Mouse (Mus musculus) liver, embryonic 14.5 days (tissue): ENCODE results near the gene Abcf2.

Source experiments
- CTCF ChIP-seq: IDR thresholded peaks from 2 replicates; pipeline ENCODE4 v1.5.1; 2016; ENCODE audit warnings: antibody characterized with exemption, low read depth, control low read depth
- EP300 ChIP-seq: IDR thresholded peaks from 2 replicates; pipeline ENCODE4 v1.6.1; 2016; ENCODE audit warnings: antibody characterized with exemption, low read depth

DNA sequence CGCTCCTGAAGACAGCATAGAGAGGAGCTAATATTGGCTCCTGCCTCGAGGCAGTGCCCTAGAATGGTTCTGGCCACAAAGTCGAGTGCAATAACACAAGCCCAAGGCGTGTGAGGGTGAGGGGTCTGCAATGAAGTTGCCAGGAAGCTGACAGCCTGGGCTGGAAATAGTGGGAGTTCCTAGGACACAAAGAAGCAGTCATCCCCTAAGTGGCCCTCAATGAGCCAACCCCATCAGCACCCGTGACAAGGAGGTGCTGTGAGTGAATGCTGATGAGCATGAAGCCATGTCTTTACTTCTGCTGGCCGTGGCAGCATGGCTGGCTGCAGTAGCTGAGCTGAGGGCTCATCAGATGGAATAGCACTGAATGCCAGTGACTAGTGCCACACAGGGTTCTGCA, 37.8 kb upstream of the Abcf2 start:
- TF ChIP-seq EP300 (no peak), CTCF (no peak)
